Mouse (Mus musculus): ENCODE results near the gene Serpinb9b. TPM values are rescaled to one million over a fixed set of nuclear protein-coding genes. Genes with fewer than 3 reads are reported as not detected.

The Serpinb9b gene
- not detected in 2 replicates for polyA plus RNA-seq (2015; fragmentation: Nextera tagmentation; extraction: Ambion mirVana)

- WGBS, result 72% methylated on average over 2 of the region's 2 CpGs
Measured at GRCm38 (mm10) chr13:33027244-33027643, at the start of gene Serpinb9b. Gene Serpinb9b (plus strand): TSS chr13:33027416.

GRCm38 (mm10) chr13:32982556-32983042, 44.6 kb upstream of the Serpinb9b start:
- Histone ChIP-seq H3K4me2 (replicated peaks) (no peak overlapping the region), H3K4me1 (no peaks in the 10 kb centered on the region), H3K27me3 (no peaks in the 10 kb centered on the region), H3K9me3 (no peaks in the 10 kb centered on the region), H3K27ac (no peak overlapping the region), H3K36me3 (no peaks in the 10 kb centered on the region), H3K4me3 (no peak overlapping the region), H3K9ac (no peak overlapping the region)
- WGBS, result 84% methylated on average over 4 of the region's 4 CpGs
- ATAC-seq (ENCODE audit: low FRiP score, low read depth), result no peak

More at GRCm38 (mm10) chr13:33027244-33027643, at the start of gene Serpinb9b:
- Histone ChIP-seq H3K9me3 (no peaks in the 10 kb centered on the region), H3K4me1 (no peaks in the 10 kb centered on the region), H3K36me3 (no peaks in the 10 kb centered on the region), H3K27ac (no peak within 1 kb of the TSS), H3K9ac (no peak within 1 kb of the TSS), H3K27me3 (no peaks in the 10 kb centered on the region), H3K4me2 (replicated peaks) (no peak within 1 kb of the TSS), H3K4me3 (no peak within 1 kb of the TSS)
- ATAC-seq (ENCODE audit: low FRiP score, low read depth), result no peak

GRCm38 (mm10) chr13:32986256-32986655, 41.0 kb upstream of the Serpinb9b start:
- Histone ChIP-seq H3K4me3 (no peak overlapping the region), H3K4me2 (replicated peaks) (no peak overlapping the region), H3K27ac (no peak overlapping the region), H3K9ac (no peak overlapping the region), H3K27me3 (no peaks in the 10 kb centered on the region), H3K36me3 (no peaks in the 10 kb centered on the region), H3K9me3 (no peaks in the 10 kb centered on the region), H3K4me1 (no peaks in the 10 kb centered on the region)
- no peak for ATAC-seq (ENCODE audit: low FRiP score, low read depth)

GRCm38 (mm10) chr13:32993152-32993893, 33.9 kb upstream of the Serpinb9b start:
- Histone ChIP-seq H3K4me2 (replicated peaks) (no peak overlapping the region), H3K9ac (no peak overlapping the region), H3K27me3 (no peaks in the 10 kb centered on the region), H3K9me3 (no peaks in the 10 kb centered on the region), H3K4me3 (no peak overlapping the region), H3K4me1 (no peaks in the 10 kb centered on the region), H3K27ac (no peak overlapping the region), H3K36me3 (no peaks in the 10 kb centered on the region)
- WGBS, result 57% methylated on average over 10 of the region's 10 CpGs
- ATAC-seq (ENCODE audit: low FRiP score, low read depth), result no peak

GRCm38 (mm10) chr13:32993894-32994242, 33.3 kb upstream of the Serpinb9b start:
- ATAC-seq (ENCODE audit: low FRiP score, low read depth), result no peak
- Histone ChIP-seq H3K9ac (no peak overlapping the region), H3K4me1 (no peaks in the 10 kb centered on the region), H3K4me2 (replicated peaks) (no peak overlapping the region), H3K27ac (no peak overlapping the region), H3K36me3 (no peaks in the 10 kb centered on the region), H3K9me3 (no peaks in the 10 kb centered on the region), H3K4me3 (no peak overlapping the region), H3K27me3 (no peaks in the 10 kb centered on the region)
- 84% methylated on average over 2 of the region's 2 CpGs for WGBS

- Histone ChIP-seq H3K4me1 (no peaks in the 10 kb centered on the region), H3K4me2 (replicated peaks) (no peak overlapping the region), H3K9ac (no peak overlapping the region), H3K9me3 (no peaks in the 10 kb centered on the region), H3K36me3 (no peaks in the 10 kb centered on the region), H3K27me3 (no peaks in the 10 kb centered on the region), H3K4me3 (no peak overlapping the region), H3K27ac (no peak overlapping the region)
- no peak for ATAC-seq (ENCODE audit: low FRiP score, low read depth)
- 73% methylated on average over 4 of the region's 4 CpGs for WGBS
Measured at GRCm38 (mm10) chr13:32995051-32995450, 32.2 kb upstream of the Serpinb9b start.

GRCm38 (mm10) chr13:33001341-33001740, 25.9 kb upstream of the Serpinb9b start:
- 92% methylated on average over 5 of the region's 5 CpGs for WGBS
- no peak overlapping the region for H3K4me2 ChIP-seq (replicated peaks)
- no peaks in the 10 kb centered on the region for H3K36me3 ChIP-seq
- no peak overlapping the region for H3K27ac ChIP-seq
- no peaks in the 10 kb centered on the region for H3K27me3 ChIP-seq
- H3K9me3 ChIP-seq, result no peaks in the 10 kb centered on the region
- peaks cover 7% of the 10 kb centered on the region; the same call in 1 of the 2 replicates for H3K4me1 ChIP-seq
- no peak overlapping the region for H3K9ac ChIP-seq
- H3K4me3 ChIP-seq, result no peak overlapping the region
- no peak for ATAC-seq (ENCODE audit: low FRiP score, low read depth)

- peak within 1 kb of the TSS; percentile 63 for H3K4me2 ChIP-seq (replicated peaks)
- 0 out of 2 replicates have a peak within 1 kb of the TSS, but pooled peaks have one; percentile 58 for H3K9ac ChIP-seq
- H3K4me1 ChIP-seq, result peaks cover 7% of the 10 kb centered on the region; the same call in 1 of the 2 replicates
- no peaks in the 10 kb centered on the region for H3K9me3 ChIP-seq
- WGBS, result 74% methylated on average over 3 of the region's 3 CpGs
- ATAC-seq (ENCODE audit: low FRiP score, low read depth), result no peak
- peak within 1 kb of the TSS; percentile 42 for H3K4me3 ChIP-seq
- H3K36me3 ChIP-seq, result no peaks in the 10 kb centered on the region
- no peaks in the 10 kb centered on the region for H3K27me3 ChIP-seq
- peak within 1 kb of the TSS; percentile 65; the same call in 1 of the 2 replicates for H3K27ac ChIP-seq
Measured at GRCm38 (mm10) chr13:33002950-33003349, 24.3 kb upstream of the Serpinb9b start, which contains the start of gene Serpinb9. Gene Serpinb9 (plus strand): TSS chr13:33003250.

GRCm38 (mm10) chr13:33003523-33004413, 23.4 kb upstream of the Serpinb9b start:
- peaks cover 7% of the 10 kb centered on the region; the same call in 1 of the 2 replicates for H3K4me1 ChIP-seq
- H3K4me2 ChIP-seq (replicated peaks), result peak overlapping the region; percentile 63
- no peaks in the 10 kb centered on the region for H3K36me3 ChIP-seq
- WGBS, result 57% methylated on average over 9 of the region's 9 CpGs
- ATAC-seq (ENCODE audit: low FRiP score, low read depth), result no peak
- H3K4me3 ChIP-seq, result peak overlapping the region; percentile 42
- H3K9ac ChIP-seq, result 0 out of 2 replicates have a peak overlapping the region, but pooled peaks have one; percentile 58
- no peaks in the 10 kb centered on the region for H3K9me3 ChIP-seq
- H3K27me3 ChIP-seq, result no peaks in the 10 kb centered on the region
- H3K27ac ChIP-seq, result peak overlapping the region; percentile 65

- peak; percentile 90 for ATAC-seq (ENCODE audit: low FRiP score, low read depth)
- peak overlapping the region; percentile 42 for H3K4me3 ChIP-seq
- H3K27ac ChIP-seq, result peak overlapping the region; percentile 65
- H3K27me3 ChIP-seq, result no peaks in the 10 kb centered on the region
- H3K36me3 ChIP-seq, result no peaks in the 10 kb centered on the region
- no peaks in the 10 kb centered on the region for H3K9me3 ChIP-seq
- peaks cover 7% of the 10 kb centered on the region; the same call in 1 of the 2 replicates for H3K4me1 ChIP-seq
- peak overlapping the region; percentile 63 for H3K4me2 ChIP-seq (replicated peaks)
- WGBS, result 14% methylated on average over 12 of the region's 12 CpGs
- peak overlapping the region; percentile 58 for H3K9ac ChIP-seq
Measured at GRCm38 (mm10) chr13:33004414-33005105, 22.7 kb upstream of the Serpinb9b start.

GRCm38 (mm10) chr13:33005501-33006075, 21.6 kb upstream of the Serpinb9b start:
- Histone ChIP-seq H3K4me2 (replicated peaks) (no peak overlapping the region), H3K27ac (no peak overlapping the region), H3K27me3 (no peaks in the 10 kb centered on the region), H3K4me1 (peaks cover 7% of the 10 kb centered on the region; the same call in 1 of the 2 replicates), H3K36me3 (no peaks in the 10 kb centered on the region), H3K9ac (no peak overlapping the region), H3K4me3 (no peak overlapping the region), H3K9me3 (no peaks in the 10 kb centered on the region)
- 44% methylated on average over 2 of the region's 2 CpGs for WGBS
- no peak for ATAC-seq (ENCODE audit: low FRiP score, low read depth)

Measured in limb, embryonic 13.5 days (tissue).